Mouse (Mus musculus) embryonic facial prominence, embryonic 11.5 days (tissue): ENCODE measurements around the gene Cacna2d3. TPM values are rescaled to one million over a fixed set of nuclear protein-coding genes. Genes with fewer than 3 reads are reported as not detected.

Experiments used
- ATAC-seq: fragments of 200-750 bp; cut with Nextera tagmentation; replicated peaks from 2 replicates; pipeline ENCODE4 v1.8.0; 2017; ENCODE audit warnings: low read depth; ENCODE audit not compliant: insufficient number of reproducible peaks, low FRiP score, low TSS enrichment
- DNase-seq: peaks from one replicate; pipeline ENCODE4 v3.0.0-alpha.2; 2015; ENCODE audit warnings: low spot score
- H3K27ac ChIP-seq: fragments of 300-500 bp; sonication (generic); replicated peaks from 2 replicates; pipeline ENCODE4 v1.5.1; 2014; ENCODE audit warnings: mild to moderate bottlenecking, low read depth, low read length, control low read depth
- H3K27me3 ChIP-seq: fragments of 300-500 bp; sonication (generic); 2 replicates; pipeline ENCODE4 v1.6.1; 2014; ENCODE audit warnings: mild to moderate bottlenecking, low read length, moderate library complexity, mixed read lengths; ENCODE audit not compliant: control insufficient read depth, insufficient read depth
- H3K36me3 ChIP-seq: fragments of 300-500 bp; sonication (generic); replicated peaks from 2 replicates; pipeline ENCODE4 v1.6.1; 2014; ENCODE audit warnings: low read depth, mild to moderate bottlenecking, low read length, moderate library complexity, mixed read lengths; ENCODE audit not compliant: control insufficient read depth, insufficient read depth
- H3K4me1 ChIP-seq: fragments of 300-500 bp; sonication (generic); 2 replicates; pipeline ENCODE4 v1.6.1; 2014; ENCODE audit warnings: low read length, mixed read lengths; ENCODE audit not compliant: control insufficient read depth, insufficient read depth
- H3K4me2 ChIP-seq: fragments of 300-500 bp; sonication (generic); 2 replicates; pipeline ENCODE4 v1.6.1; 2014; ENCODE audit warnings: low read depth, mild to moderate bottlenecking, control low read depth, low read length, moderate library complexity
- H3K4me3 ChIP-seq: fragments of 300-500 bp; sonication (generic); 2 replicates; pipeline ENCODE4 v1.5.1; 2014; ENCODE audit warnings: low read depth, low read length, control low read depth
- H3K9ac ChIP-seq: fragments of 300-500 bp; sonication (generic); replicated peaks from 2 replicates; pipeline ENCODE4 v1.6.1; 2014; ENCODE audit warnings: mild to moderate bottlenecking, control low read depth, low read length
- H3K9me3 ChIP-seq: fragments of 300-500 bp; sonication (generic); replicated peaks from 2 replicates; pipeline ENCODE4 v1.6.1; 2016; ENCODE audit warnings: mild to moderate bottlenecking, low read length, inconsistent platforms, mixed read lengths; ENCODE audit not compliant: control insufficient read depth
- WGBS: fragments of 180-500 bp; shearing (Covaris S2); extraction: QIAGEN DNeasy Blood & Tissue Kit; methylation state at CpG from one replicate; pipeline ENCODE4 v1.1.7; 2014; 5-methylcytosine and 5-hydroxymethylcytosine counted together
- polyA plus RNA-seq: library from polyadenylated mRNA; unstranded; fragments of >200 nt; fragmentation: Nextera tagmentation; extraction: Ambion mirVana; gene quantifications from 2 replicates; pipeline ENCODE4 v1.2.1, GENCODE M21; 2014

Cacna2d3 gene
- polyA plus RNA-seq, 1 experiment from 2014 or later = 4.0 TPM

DNA sequence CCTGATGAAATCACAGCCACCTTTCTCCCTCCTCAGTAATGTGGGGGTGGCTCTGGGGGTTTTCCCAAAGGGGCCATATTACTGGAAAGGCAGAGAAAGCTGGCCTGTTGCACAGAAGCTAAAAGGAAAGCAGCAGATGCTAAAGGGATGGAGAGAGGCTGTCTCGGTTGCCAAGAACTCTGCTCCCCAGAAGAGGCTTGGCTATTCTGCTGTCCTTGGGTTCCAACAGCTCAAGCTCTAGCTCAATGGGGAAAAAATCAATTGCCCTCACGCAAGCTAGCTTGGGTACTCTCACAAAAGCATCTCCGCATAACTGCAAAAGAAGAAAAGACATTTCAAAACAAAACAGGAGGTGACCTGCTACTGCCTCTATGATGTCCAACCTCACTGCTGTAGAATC is 287.9 kb downstream of the Cacna2d3 start:
- Histone ChIP-seq H3K4me3 (no peak overlapping the region), H3K9me3 (no peaks in the 10 kb centered on the region), H3K27me3 (no peaks in the 10 kb centered on the region), H3K4me2 (no peak overlapping the region), H3K27ac (no peak overlapping the region), H3K36me3 (no peaks in the 10 kb centered on the region), H3K4me1 (no peaks in the 10 kb centered on the region), H3K9ac (no peak overlapping the region)
- DNase-seq (no peak), ATAC-seq (no peak)
- WGBS = 76% methylated on average over 3 of the region's 3 CpGs

DNA sequence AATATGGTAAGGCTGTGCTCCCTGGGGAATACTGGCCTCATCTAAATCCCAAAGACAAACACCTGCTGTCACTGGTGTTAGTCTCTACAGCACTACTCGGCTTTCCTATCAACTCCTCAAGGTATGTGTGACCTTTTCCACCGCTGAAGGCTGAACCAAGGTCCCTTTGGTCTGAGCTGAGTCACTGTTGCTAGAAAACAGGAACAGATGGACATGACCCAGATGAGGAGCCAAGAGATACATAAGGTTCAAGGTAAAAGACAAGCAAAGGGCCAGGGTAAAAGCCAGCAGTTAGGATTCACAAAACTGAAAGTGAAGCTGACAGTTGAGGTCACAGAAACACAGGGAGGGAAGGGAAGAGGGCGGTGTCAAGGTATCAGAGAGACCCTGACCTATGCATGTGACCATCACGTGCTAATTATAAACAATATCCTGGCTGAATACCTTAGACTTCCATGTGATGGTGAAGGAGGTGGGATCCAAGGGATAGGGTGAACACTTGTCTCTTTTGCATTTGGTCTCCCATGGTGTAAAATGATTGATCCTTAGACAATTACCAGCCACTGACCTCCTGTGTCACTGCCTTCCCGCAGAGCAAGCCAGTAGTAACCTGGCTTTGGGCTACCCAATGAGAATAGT is 288.5 kb downstream of the Cacna2d3 start:
- WGBS = 62% methylated on average over 5 of the region's 5 CpGs
- no peaks in the 10 kb centered on the region for H3K4me1 ChIP-seq
- no peak overlapping the region for H3K27ac ChIP-seq

DNA sequence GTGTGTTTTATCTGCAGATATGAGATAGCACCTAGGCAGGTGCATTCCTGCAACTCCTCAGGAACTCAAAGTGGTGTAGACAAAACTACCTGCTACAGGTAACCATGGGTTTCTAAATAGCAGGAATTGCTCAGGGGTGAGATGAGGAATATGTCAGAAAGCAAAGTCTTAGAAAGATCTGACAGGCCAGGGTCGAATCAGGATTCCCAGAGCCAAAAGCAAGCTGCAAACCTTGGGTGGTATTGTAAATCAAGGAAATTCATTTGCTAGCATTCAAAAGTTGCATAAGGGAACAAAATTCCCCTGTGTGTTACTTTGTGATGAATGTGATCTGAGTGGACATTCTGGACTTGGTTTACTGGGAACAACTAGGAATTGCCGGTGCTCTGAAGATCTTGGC is 291.9 kb downstream of the Cacna2d3 start:
- DNase-seq (no peak), ATAC-seq (no peak)
- Histone ChIP-seq H3K9ac (no peak overlapping the region), H3K4me2 (no peak overlapping the region), H3K4me3 (no peak overlapping the region), H3K27ac (no peak overlapping the region), H3K27me3 (no peaks in the 10 kb centered on the region), H3K4me1 (no peaks in the 10 kb centered on the region), H3K9me3 (no peaks in the 10 kb centered on the region), H3K36me3 (no peaks in the 10 kb centered on the region)
- 71% methylated on average over 2 of the region's 2 CpGs for WGBS

More for the DNA sequence above, 288.5 kb downstream of the Cacna2d3 start:
- no peak for ATAC-seq
- no peak overlapping the region for H3K4me2 ChIP-seq
- DNase-seq = no peak
- H3K36me3 ChIP-seq = no peaks in the 10 kb centered on the region
- no peaks in the 10 kb centered on the region for H3K9me3 ChIP-seq
- H3K9ac ChIP-seq = no peak overlapping the region
- H3K27me3 ChIP-seq = no peaks in the 10 kb centered on the region
- H3K4me3 ChIP-seq = no peak overlapping the region

DNA sequence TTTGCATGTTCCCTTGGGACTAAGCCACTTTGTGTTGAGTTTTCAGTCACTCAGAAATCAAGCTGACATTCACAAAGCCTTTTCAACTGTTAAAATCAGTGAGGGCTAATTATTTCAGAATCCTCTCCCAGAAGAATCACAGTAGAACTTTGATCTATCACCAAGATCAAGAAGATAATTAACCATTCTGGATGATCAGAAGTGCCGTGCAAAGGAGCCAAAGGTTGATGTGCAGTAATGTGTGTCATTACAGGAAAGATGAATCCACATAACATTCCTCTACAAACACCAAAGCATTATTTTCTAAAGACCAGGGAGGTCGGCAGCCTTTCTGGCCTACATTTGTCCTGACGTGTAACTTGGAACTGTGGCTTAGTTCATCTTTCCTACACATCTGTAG is 296.0 kb downstream of the Cacna2d3 start:
- no peak for DNase-seq
- Histone ChIP-seq H3K27ac (no peak overlapping the region), H3K4me2 (no peak overlapping the region), H3K4me3 (no peak overlapping the region), H3K9me3 (no peaks in the 10 kb centered on the region), H3K4me1 (no peaks in the 10 kb centered on the region), H3K27me3 (no peaks in the 10 kb centered on the region), H3K9ac (no peak overlapping the region), H3K36me3 (no peaks in the 10 kb centered on the region)
- 76% methylated on average over 3 of the region's 3 CpGs for WGBS
- no peak for ATAC-seq

DNA sequence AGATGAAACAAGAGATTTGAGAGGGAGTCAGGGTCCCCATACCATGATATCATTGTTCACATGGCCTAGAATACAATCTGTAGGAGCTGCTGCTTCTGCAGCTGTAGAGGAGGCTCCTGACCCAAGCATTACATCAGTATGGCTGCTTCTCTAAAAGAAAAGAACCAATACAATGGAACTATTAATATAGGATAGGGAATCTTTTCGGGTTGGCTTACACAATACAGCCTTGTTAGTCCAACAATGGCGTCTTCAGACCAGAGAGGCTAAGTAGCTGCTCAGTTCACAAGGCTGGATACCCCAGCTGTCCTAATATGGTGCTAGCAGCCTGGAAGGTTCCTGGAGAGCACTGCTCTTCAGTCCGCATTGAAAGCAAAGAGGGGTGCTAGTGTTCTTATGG is 296.5 kb downstream of the Cacna2d3 start:
- H3K36me3 ChIP-seq = no peaks in the 10 kb centered on the region

DNA sequence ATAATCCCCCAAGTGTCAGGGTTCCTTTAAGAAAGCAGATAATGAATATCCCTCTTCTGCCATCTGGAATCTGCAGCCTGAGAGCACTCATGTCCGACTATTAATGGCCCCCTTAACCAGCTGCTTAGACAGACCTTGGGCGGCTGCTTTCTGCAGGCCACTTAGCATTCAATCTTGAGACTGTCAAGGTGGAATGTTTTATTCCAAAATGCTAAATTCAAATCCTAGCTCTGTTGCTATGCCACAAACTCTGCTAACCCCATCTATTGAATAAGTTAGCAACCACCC is 315.8 kb downstream of the Cacna2d3 start:
- no peaks in the 10 kb centered on the region for H3K27me3 ChIP-seq
- ATAC-seq = no peak
- WGBS = 55% methylated on average over 2 of the region's 2 CpGs

More for the DNA sequence above, 296.5 kb downstream of the Cacna2d3 start:
- Histone ChIP-seq H3K4me1 (no peaks in the 10 kb centered on the region), H3K4me3 (no peak overlapping the region), H3K4me2 (no peak overlapping the region), H3K9ac (no peak overlapping the region), H3K9me3 (no peaks in the 10 kb centered on the region), H3K27me3 (no peaks in the 10 kb centered on the region), H3K27ac (no peak overlapping the region)
- DNase-seq (no peak), ATAC-seq (no peak)
- WGBS = 80% methylated on average over 3 of the region's 3 CpGs

DNA sequence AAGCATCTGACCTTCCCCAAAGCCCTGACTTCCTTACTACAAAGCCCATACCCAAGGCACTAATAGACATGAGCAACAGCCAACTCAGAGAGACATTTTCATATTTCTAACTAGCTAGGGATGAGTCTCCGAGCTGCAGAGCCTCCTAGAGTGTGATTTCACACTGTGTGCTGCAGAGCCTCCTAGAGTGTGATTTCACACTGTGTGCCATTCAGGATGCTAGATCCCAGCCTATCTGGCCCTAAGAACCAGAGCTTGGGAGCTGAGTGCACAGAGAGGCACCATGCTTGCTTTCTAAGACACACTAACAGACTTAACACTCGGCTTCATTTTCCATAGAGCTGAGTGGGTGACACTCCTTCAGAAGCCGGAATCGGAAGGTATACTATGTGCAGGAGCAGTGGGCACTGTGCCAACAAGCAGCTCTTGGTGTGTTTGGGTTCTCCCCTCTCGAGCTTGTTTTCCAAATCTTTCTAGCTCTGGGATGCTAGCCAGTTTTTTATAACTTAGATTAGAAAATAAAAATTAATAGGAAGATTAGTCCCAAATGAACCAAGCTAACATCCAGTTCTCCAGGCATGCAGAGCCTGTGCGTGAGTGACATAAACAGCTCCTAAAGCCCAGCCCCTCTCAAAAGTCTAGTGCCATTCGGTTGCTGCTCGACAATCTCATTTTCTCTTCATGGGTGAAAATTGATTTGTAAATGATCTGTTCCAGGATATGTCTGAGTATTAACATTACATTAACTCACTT is 316.4 kb downstream of the Cacna2d3 start:
- Histone ChIP-seq H3K9ac (no peak overlapping the region), H3K4me3 (no peak overlapping the region), H3K27ac (no peak overlapping the region), H3K4me2 (no peak overlapping the region), H3K36me3 (no peaks in the 10 kb centered on the region), H3K9me3 (no peaks in the 10 kb centered on the region), H3K4me1 (no peaks in the 10 kb centered on the region), H3K27me3 (no peaks in the 10 kb centered on the region)
- ATAC-seq (no peak), DNase-seq (no peak)
- WGBS = 78% methylated on average over 8 of the region's 8 CpGs

More for the DNA sequence above, 315.8 kb downstream of the Cacna2d3 start:
- no peaks in the 10 kb centered on the region for H3K9me3 ChIP-seq
- no peak overlapping the region for H3K27ac ChIP-seq
- H3K9ac ChIP-seq = no peak overlapping the region
- DNase-seq = no peak
- H3K4me1 ChIP-seq = no peaks in the 10 kb centered on the region
- no peak overlapping the region for H3K4me2 ChIP-seq
- H3K4me3 ChIP-seq = no peak overlapping the region
- H3K36me3 ChIP-seq = no peaks in the 10 kb centered on the region
